Mouse (Mus musculus) liver, adult 2 months (tissue): ENCODE measurements around the gene Il34.

Source experiments
- CTCF ChIP-seq: fragments of 200-500 bp; IDR thresholded peaks from 2 replicates; pipeline ENCODE4 v1.5.1; 2011; ENCODE audit warnings: low read depth, low read length, control low read depth
- POLR2A ChIP-seq: fragments of 200-500 bp; IDR thresholded peaks from 2 replicates; pipeline ENCODE4 v1.6.1; 2011; ENCODE audit warnings: low read length, control low read depth; ENCODE audit not compliant: insufficient read depth; ENCODE audit errors: extremely low read depth

GRCm38 (mm10) chr8:110713073-110713472 lies 92.7 kb downstream of the Il34 start:
- TF ChIP-seq POLR2A (no peak), CTCF (no peak)
